Mouse (Mus musculus): ENCODE results near the gene Pprc1.

Gene Pprc1

GRCm38 (mm10) chr19:46044271-46044992 lies at the start of gene Pprc1:
Gene Pprc1, plus strand, starts transcription at chr19:46044886.
- DNase-seq (ENCODE audit: low read depth, low spot score) = no peak

GRCm38 (mm10) chr19:45997365-45997764 lies 47.3 kb upstream of the Pprc1 start:
- DNase-seq (ENCODE audit: low read depth, low spot score) = no peak

- DNase-seq (ENCODE audit: low read depth, low spot score) = peak; percentile 88
These were observed 46.6 kb upstream of the Pprc1 start, which contains the start of gene Armh3 for GRCm38 (mm10) chr19:45997785-45998693. Gene Armh3, minus strand, starts transcription at chr19:45998488.

GRCm38 (mm10) chr19:45998694-45999217 lies 45.9 kb upstream of the Pprc1 start:
- DNase-seq (ENCODE audit: low read depth, low spot score) = no peak

GRCm38 (mm10) chr19:45999378-45999777 lies 45.3 kb upstream of the Pprc1 start:
- no peak for DNase-seq (ENCODE audit: low read depth, low spot score)

- DNase-seq (ENCODE audit: low read depth, low spot score) = no peak
These were observed 42.4 kb upstream of the Pprc1 start for GRCm38 (mm10) chr19:46002279-46002678.

GRCm38 (mm10) chr19:46003371-46004226 lies 41.1 kb upstream of the Pprc1 start, which contains the start of gene Hps6:
Gene Hps6, plus strand, starts transcription at chr19:46003508.
- DNase-seq (ENCODE audit: low read depth, low spot score) = peak; percentile 63

- no peak for DNase-seq (ENCODE audit: low read depth, low spot score)
These were observed 39.7 kb upstream of the Pprc1 start for GRCm38 (mm10) chr19:46004814-46005466.

- DNase-seq (ENCODE audit: low read depth, low spot score) = no peak
These were observed 39.0 kb upstream of the Pprc1 start for GRCm38 (mm10) chr19:46005680-46006079.

GRCm38 (mm10) chr19:46014572-46015178 lies 30.0 kb upstream of the Pprc1 start:
- DNase-seq (ENCODE audit: low read depth, low spot score) = peak; percentile 78

GRCm38 (mm10) chr19:46016023-46016422 lies 28.7 kb upstream of the Pprc1 start:
- no peak for DNase-seq (ENCODE audit: low read depth, low spot score)

GRCm38 (mm10) chr19:46024959-46025358 lies 19.7 kb upstream of the Pprc1 start:
- no peak for DNase-seq (ENCODE audit: low read depth, low spot score)

GRCm38 (mm10) chr19:46026567-46026966 lies 18.1 kb upstream of the Pprc1 start:
- no peak for DNase-seq (ENCODE audit: low read depth, low spot score)

GRCm38 (mm10) chr19:46028747-46029320 lies 15.9 kb upstream of the Pprc1 start:
- no peak for DNase-seq (ENCODE audit: low read depth, low spot score)

- DNase-seq (ENCODE audit: low read depth, low spot score) = no peak
These were observed 15.0 kb upstream of the Pprc1 start for GRCm38 (mm10) chr19:46029652-46030051.

- DNase-seq (ENCODE audit: low read depth, low spot score) = no peak
These were observed 14.3 kb upstream of the Pprc1 start for GRCm38 (mm10) chr19:46030196-46030983.

GRCm38 (mm10) chr19:46031689-46032432 lies 12.8 kb upstream of the Pprc1 start:
- no peak for DNase-seq (ENCODE audit: low read depth, low spot score)

GRCm38 (mm10) chr19:46032731-46033510 lies 11.8 kb upstream of the Pprc1 start:
- no peak for DNase-seq (ENCODE audit: low read depth, low spot score)

Measured in embryo, embryonic 11.5 days (tissue).